Mouse (Mus musculus): Measurements from ENCODE around the gene Tmem63b. TPM values are rescaled to one million over a fixed set of nuclear protein-coding genes. Genes with fewer than 3 reads are reported as not detected.
A peak's percentile ranks its signal among the peaks of the same experiment; 100 is the strongest.
"Not testable (repeated sequence)": the region's sequence is repeated elsewhere in the genome, so short reads cannot be mapped to it uniquely, and the experiment has no call there.

Gene Tmem63b
- total RNA-seq, 2 experiments from 2014 or later: 154 to 155 TPM

DNA sequence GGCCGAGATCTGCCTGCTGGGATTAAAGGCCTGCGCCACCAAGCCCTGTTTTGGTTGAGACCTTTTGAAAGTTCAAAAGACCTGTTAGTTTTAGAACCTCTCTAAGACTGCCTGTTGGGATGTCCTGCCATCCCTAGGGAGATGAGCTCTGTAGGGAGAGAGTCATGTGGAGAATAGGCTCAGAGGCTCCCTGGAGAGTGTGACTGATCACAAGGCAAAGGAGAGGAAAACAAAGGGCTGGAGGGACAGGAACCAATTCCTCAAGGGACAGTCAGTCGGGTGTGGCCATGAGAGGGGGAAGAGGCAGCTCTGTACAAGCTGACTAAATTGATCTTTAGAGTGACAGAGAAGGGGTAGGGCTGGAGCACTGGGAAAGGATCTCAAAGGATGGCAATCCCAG lies 58.5 kb downstream of the Tmem63b start:
- no peak for DNase-seq (ENCODE audit: low spot score in 2 of 2)

DNA sequence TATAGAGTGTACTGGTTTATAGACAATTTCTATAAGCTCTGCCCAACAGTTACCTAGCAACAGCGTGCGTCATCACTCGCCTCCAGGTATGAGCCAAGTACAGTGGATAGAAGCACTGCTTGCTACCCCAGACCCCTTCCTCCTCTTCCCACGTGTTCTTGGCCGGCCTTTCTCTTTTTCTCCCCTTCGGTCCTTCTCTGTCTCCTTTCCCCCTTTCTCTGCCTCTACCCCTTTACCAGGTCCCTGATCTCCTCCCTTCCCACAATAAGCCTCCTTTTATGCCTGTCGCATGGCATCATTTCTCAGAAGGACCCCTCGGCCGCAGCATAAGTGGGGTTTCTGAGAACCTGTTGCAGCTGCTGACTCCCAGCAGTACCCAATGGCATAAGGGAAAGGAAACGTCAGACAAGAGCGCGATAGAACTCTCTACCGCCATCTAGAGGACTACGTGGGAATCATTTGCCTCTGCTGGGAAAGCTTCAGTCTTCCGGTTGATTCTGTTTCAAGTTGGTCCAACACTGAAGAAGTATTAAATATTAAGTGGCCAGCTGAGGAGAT lies 60.0 kb downstream of the Tmem63b start:
- DNase-seq (ENCODE audit: low spot score in 2 of 2): peak; percentile 50 to 87

DNA sequence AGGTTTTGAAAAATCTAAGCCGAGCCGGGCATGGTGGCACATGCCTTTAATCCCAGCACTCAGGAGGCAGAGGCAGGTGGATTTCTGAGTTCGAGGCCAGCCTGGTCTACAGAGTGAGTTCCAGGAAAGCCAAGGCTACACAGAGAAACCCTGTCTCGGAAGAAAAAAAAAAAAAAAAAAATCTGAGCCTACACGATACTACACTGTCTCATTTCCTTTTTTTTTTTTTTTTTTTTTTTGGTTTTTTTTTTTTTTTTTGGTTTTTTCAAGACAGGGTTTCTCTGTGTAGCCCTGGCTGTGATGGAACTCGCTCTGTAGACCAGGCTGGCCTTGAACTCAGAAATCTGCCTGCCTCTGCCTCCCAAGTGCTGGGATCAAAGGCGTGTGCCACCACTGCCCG lies 63.3 kb downstream of the Tmem63b start:
- DNase-seq (ENCODE audit: low spot score in 2 of 2): not testable (repeated sequence)

DNA sequence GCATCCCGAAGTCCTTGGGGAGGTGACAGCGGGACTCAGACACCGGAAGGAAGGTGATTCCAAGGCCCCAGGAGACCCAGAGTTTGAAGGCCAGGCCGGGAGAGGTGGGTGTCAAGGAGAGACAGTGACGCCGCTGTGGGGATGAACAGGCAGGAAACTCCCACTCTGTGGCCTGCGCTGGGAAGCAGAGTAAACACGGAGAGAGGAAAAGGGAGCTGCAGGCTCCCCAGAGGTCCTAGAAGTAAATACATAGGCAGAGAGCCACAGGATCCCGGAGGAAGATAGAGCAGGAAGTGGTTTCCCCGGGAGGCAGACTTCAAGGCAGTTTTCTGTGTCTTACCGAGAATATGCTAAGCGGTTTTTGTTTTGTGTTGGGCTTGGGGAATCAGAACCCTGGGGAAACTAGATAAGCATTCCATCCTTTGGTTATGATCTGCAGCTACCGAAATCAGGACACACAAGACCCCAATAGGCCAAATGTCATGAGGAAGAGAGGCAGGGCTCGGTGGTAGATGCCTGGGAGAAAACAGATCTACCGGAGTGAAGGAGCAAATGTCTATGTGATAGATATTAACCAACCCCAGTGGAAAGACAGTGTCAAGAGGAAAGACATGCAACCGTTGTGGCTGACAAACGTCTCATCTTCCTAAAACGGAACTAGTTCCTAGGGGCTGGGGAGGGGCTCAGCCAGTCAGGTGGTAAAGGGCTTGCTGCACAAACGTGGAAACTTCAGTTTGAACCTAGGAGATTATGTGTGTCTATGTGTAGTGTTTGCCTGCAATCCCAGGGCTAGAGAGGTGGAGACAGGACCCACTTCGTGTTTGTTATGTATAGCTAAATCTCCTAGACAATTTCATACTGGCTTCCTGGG lies 67.1 kb downstream of the Tmem63b start:
- no peak for DNase-seq (ENCODE audit: low spot score in 2 of 2)

DNA sequence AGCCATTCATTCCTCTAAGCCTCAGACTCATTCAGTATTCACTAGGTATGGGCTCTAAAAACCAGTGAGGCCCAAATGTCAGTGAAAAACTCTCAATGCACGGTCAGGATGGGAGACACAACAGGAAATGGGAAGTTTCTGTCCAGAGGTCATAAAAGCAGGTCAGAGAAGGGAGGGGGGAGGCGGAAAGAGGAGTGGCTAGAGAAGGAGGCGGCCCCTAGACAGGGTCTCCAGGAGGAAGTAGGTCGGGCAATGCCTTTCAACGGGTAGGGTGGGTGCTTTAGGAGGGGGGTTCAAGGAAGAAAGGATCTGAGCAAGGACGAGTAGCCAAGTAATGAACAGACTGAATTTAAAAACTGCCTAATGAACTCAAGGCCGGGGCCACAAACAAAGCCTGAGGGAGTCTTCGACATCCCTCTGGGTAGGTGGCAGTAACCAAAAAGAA lies 67.7 kb downstream of the Tmem63b start:
- no peak for DNase-seq (ENCODE audit: low spot score in 2 of 2)

DNA sequence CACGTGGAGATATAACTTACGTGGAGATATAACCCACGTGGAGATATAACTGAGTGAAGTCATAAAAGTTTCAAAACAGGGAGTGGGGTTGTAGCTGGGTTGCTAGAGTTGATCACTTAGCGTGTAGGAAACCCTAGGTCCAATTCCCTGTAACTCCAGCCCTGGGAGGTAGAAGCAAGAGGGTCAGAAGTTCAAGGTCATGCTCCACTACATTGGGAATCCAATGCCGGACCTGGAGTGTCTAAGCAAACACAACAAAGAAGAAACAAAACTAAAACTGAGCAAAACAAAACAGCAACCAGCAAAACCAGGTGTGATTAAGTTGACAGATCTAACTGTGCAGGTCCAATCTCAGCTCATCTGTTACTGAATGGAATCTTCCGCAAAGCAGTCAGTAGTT lies 69.0 kb downstream of the Tmem63b start:
- no peak for DNase-seq (ENCODE audit: low spot score in 2 of 2)

DNA sequence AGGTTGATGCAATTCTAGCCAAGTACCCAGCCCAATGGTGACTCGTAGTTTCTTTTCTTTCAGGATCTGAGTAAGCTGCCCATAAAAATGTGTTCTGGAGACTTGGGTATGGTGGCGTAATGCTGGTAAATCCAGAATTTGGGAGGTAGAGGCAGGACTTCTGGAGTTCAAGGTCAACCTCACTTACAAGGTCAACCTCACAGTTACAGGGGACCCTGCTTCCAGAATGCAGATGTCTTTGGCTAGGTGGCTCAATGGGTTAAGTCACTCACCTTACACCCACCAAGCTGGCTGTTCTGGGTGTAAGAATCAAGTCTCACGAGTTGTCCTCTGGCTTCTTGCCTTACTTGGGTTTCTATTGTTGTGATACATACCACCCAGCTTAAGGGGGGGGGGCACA lies 70.0 kb downstream of the Tmem63b start:
- no peak for DNase-seq (ENCODE audit: low spot score in 2 of 2)

DNA sequence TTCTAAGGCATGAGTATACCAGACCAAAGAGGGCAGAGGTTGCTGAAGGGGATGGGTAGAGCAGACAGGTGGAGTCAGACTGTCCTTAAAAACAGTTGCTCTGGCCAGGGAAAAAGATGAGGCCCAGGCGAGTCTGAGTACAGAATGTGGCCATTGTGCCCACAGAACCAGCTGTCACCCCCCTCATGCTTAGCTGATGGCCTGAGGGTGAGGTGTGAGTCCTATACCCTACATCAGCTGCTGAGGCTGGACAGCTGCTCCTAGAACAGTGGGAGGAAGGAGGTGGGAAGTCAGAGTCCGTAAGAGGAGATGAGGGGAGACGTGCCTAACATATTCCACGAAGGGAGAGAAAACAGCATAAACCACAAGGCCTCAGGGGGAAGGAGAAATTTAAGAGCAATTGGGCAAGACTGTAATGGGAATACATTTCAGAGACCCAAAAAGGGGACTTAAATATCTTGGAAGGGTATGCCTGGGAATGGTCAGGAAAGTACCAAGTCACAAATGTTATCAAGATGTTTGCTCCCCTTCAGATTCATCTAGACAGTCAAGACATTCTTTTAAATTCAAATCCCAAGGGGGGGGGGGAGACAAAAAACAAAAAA lies 70.6 kb downstream of the Tmem63b start:
- no peak for DNase-seq (ENCODE audit: low spot score in 2 of 2)

DNA sequence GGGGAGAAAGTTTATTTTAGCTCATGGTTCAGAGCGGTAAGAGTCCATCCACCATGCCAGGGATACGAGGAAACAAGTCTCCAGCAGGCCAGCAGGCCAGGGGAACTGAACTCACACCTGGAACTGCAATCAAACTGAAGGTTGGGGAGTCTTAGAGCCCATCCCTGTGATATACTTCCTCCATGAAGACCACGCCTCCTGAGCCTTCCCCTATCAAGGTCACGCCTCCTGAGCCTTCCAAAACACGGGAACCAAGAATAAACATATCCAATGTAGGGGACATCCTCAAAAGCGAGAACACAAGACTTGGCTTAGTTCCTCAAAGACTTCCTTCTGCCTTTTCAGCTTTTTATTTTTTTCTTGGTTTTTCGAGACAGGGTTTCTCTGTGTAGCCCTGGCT lies 73.8 kb downstream of the Tmem63b start:
- no peak for DNase-seq (ENCODE audit: low spot score in 2 of 2)

DNA sequence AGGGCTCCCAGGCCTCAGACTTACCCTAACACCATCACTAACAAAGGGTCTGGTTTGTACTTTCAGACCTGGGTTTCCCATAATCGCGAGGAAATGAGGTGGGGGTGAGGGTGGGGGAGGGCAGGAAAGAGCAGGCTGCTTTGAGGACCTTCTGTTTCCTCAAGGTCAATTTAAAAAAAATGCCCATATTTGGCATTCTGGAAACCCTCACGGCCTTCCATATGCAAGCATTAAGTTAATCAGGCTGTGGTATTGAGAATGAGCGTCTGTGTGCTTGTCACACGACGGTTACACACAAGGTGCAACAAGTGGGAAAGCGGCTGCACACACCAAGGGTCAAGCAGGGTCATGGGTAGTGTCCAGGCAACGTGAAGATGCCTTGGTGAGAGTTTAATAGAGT lies 74.7 kb downstream of the Tmem63b start:
- no peak for DNase-seq (ENCODE audit: low spot score in 2 of 2)

Other genes with a start within 250 kb of the Tmem63b start
- 1 to 10 TPM; 4.4 to 4.7 TPM for gene Spats1, start 211.5 kb downstream of the Tmem63b start, total RNA-seq (2021)
- 10 to 100 TPM; 21.9 to 22.7 TPM for gene Aars2, start 180.1 kb downstream of the Tmem63b start, total RNA-seq (2021)
- gene Tcte1, start 163.5 kb downstream of the Tmem63b start, total RNA-seq (2021): 1 to 10 TPM in 1 of 2 experiments, under 1 TPM in 1; 0.91 to 1.6 TPM
- 100 to 1,000 TPM; 112 to 119 TPM for gene Tmem151b, start 137.2 kb downstream of the Tmem63b start, total RNA-seq (2021)
- gene Nfkbie, start 131.2 kb downstream of the Tmem63b start, total RNA-seq (2021): 1 to 10 TPM; 2.3 to 2.5 TPM
- 10 to 100 TPM; 26.2 to 29.9 TPM for gene Slc35b2, start 123.0 kb downstream of the Tmem63b start, total RNA-seq (2021)
- 1,000 to 10,000 TPM; 1,799 to 1,827 TPM for gene Hsp90ab1, start 113.6 kb downstream of the Tmem63b start, total RNA-seq (2021)
- gene Slc29a1, start 87.3 kb downstream of the Tmem63b start, total RNA-seq (2021): 10 to 100 TPM; 16.4 to 20.4 TPM
- not detected for gene Mymx, start 84.8 kb downstream of the Tmem63b start, total RNA-seq (2021)
- gene Capn11, start 27.6 kb downstream of the Tmem63b start, total RNA-seq (2021): 1 to 10 TPM in 1 of 2 experiments, under 1 TPM in 1; 0.68 to 3.0 TPM
- gene Mrpl14, start 583 bp downstream of the Tmem63b start, total RNA-seq (2021): 10 to 100 TPM; 37.2 to 42.5 TPM
- not detected for gene 1600014C23Rik, start 46.9 kb upstream of the Tmem63b start, total RNA-seq (2021)

All from layer of hippocampus, adult 18-20 months (tissue).